Mouse (Mus musculus): Measurements from ENCODE around the gene Rhbg. TPM values are rescaled to one million over a fixed set of nuclear protein-coding genes. Genes with fewer than 3 reads are reported as not detected.
A peak's percentile ranks its signal among the peaks of the same experiment; 100 is the strongest.

Gene Rhbg
- polyA plus RNA-seq, 2 experiments: 11.0 to 17.0 TPM

GRCm38 (mm10) chr3:88248406-88248805 is 6.1 kb downstream of the Rhbg start:
- H3K9me3 ChIP-seq (ENCODE audit: control insufficient read depth, low read length): no peaks in the 10 kb centered on the region
- no peaks in the 10 kb centered on the region for H3K4me1 ChIP-seq (ENCODE audit: control insufficient read depth, insufficient read depth, low read length)
- H3K36me3 ChIP-seq (ENCODE audit: control insufficient read depth, insufficient read depth, low read length): no peaks in the 10 kb centered on the region
- TF ChIP-seq POLR2A (IDR thresholded peaks at IDR 0.05; ENCODE audit: borderline replicate concordance, extremely low read depth, insufficient read depth, insufficient read length): no peak
- ATAC-seq (ENCODE audit: low FRiP score, low read depth): no peak
- no peak overlapping the region for H3K4me3 ChIP-seq (replicated peaks; ENCODE audit: low read length)
- no peak overlapping the region for H3K4me2 ChIP-seq (replicated peaks; ENCODE audit: low read depth, low read length, severe bottlenecking)
- no peak overlapping the region for H3K9ac ChIP-seq (ENCODE audit: low read depth, low read length, severe bottlenecking)
- DNase-seq (ENCODE audit: low spot score): no peak
- 74% methylated on average over 11 of the region's 11 CpGs for WGBS
- H3K27me3 ChIP-seq (ENCODE audit: control insufficient read depth, insufficient read depth, low read length): peaks cover 8% of the 10 kb centered on the region
- no peak overlapping the region for H3K27ac ChIP-seq (replicated peaks; ENCODE audit: low read depth, low read length)

DNA sequence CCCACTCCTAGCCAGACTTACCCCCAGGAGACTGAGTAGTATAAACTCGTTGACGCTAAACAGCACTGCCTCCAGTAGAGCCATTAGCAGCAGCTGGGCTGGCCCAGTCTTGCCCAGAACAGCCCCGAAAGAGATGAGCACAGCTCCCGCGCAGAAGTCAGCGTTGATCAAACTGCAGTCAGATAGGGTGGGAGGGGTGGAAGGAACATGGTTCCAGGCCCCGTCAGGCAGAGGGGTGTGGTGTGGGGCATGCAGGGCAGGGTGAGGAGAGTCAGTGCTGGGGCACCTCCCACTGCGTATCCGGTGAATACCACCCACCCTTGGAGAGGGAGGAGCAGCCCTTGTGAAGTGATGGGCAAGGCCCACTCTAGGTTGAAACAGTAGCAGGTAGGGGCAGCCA is 6.8 kb downstream of the Rhbg start:
- Histone ChIP-seq H3K4me2 (replicated peaks; ENCODE audit: low read depth, low read length, severe bottlenecking) (no peak overlapping the region), H3K4me1 (ENCODE audit: control insufficient read depth, insufficient read depth, low read length) (no peaks in the 10 kb centered on the region), H3K9me3 (ENCODE audit: control insufficient read depth, low read length) (no peaks in the 10 kb centered on the region), H3K9ac (ENCODE audit: low read depth, low read length, severe bottlenecking) (no peak overlapping the region), H3K27me3 (ENCODE audit: control insufficient read depth, insufficient read depth, low read length) (peaks cover 4% of the 10 kb centered on the region; the same call in 1 of the 2 replicates), H3K27ac (replicated peaks; ENCODE audit: low read depth, low read length) (no peak overlapping the region), H3K4me3 (replicated peaks; ENCODE audit: low read length) (no peak overlapping the region), H3K36me3 (ENCODE audit: control insufficient read depth, insufficient read depth, low read length) (no peaks in the 10 kb centered on the region)
- ATAC-seq (ENCODE audit: low FRiP score, low read depth) (no peak), DNase-seq (ENCODE audit: low spot score) (no peak)
- no peak for TF ChIP-seq POLR2A (IDR thresholded peaks at IDR 0.05; ENCODE audit: borderline replicate concordance, extremely low read depth, insufficient read depth, insufficient read length)
- 46% methylated on average over 9 of the region's 9 CpGs for WGBS

GRCm38 (mm10) chr3:88245811-88246210 is 8.7 kb downstream of the Rhbg start:
- ATAC-seq (ENCODE audit: low FRiP score, low read depth) (no peak), DNase-seq (ENCODE audit: low spot score) (peak; percentile 61)
- H3K4me1 ChIP-seq (ENCODE audit: control insufficient read depth, insufficient read depth, low read length): no peaks in the 10 kb centered on the region
- no peak overlapping the region for H3K27ac ChIP-seq (replicated peaks; ENCODE audit: low read depth, low read length)
- H3K9ac ChIP-seq (ENCODE audit: low read depth, low read length, severe bottlenecking): no peak overlapping the region
- no peak overlapping the region for H3K4me2 ChIP-seq (replicated peaks; ENCODE audit: low read depth, low read length, severe bottlenecking)
- TF ChIP-seq POLR2A (IDR thresholded peaks at IDR 0.05; ENCODE audit: borderline replicate concordance, extremely low read depth, insufficient read depth, insufficient read length): no peak
- WGBS: 18% methylated on average over 13 of the region's 13 CpGs
- no peaks in the 10 kb centered on the region for H3K9me3 ChIP-seq (ENCODE audit: control insufficient read depth, low read length)
- H3K27me3 ChIP-seq (ENCODE audit: control insufficient read depth, insufficient read depth, low read length): peaks cover 22% of the 10 kb centered on the region
- no peaks in the 10 kb centered on the region for H3K36me3 ChIP-seq (ENCODE audit: control insufficient read depth, insufficient read depth, low read length)
- no peak overlapping the region for H3K4me3 ChIP-seq (replicated peaks; ENCODE audit: low read length)

DNA sequence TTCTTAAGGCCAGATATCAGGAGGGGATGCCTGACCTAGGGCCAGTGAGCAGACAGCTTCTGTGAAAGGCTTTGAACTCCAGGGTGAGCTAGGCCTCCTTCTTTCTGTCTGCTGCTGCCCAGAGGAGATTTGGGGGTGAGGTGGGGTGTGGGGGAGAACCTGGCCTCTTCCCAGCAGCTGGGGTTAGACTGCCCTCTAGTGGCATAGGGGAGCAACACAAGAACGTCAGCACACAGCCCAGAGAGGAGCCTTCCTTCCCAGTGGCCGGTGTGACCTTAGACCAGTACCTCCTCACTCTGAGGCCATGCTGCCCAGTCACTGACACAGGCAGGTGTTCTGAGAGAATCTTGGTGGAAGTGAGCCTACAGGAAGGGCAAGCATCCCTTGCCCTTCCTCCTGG is 10.4 kb downstream of the Rhbg start:
- H3K27me3 ChIP-seq (ENCODE audit: control insufficient read depth, insufficient read depth, low read length): peaks cover 39% of the 10 kb centered on the region
- H3K4me1 ChIP-seq (ENCODE audit: control insufficient read depth, insufficient read depth, low read length): no peaks in the 10 kb centered on the region
- H3K4me2 ChIP-seq (replicated peaks; ENCODE audit: low read depth, low read length, severe bottlenecking): no peak overlapping the region
- no peak overlapping the region for H3K27ac ChIP-seq (replicated peaks; ENCODE audit: low read depth, low read length)
- no peak for ATAC-seq (ENCODE audit: low FRiP score, low read depth)
- no peak for DNase-seq (ENCODE audit: low spot score)
- no peak overlapping the region for H3K9ac ChIP-seq (ENCODE audit: low read depth, low read length, severe bottlenecking)
- H3K4me3 ChIP-seq (replicated peaks; ENCODE audit: low read length): no peak overlapping the region
- no peaks in the 10 kb centered on the region for H3K9me3 ChIP-seq (ENCODE audit: control insufficient read depth, low read length)
- no peaks in the 10 kb centered on the region for H3K36me3 ChIP-seq (ENCODE audit: control insufficient read depth, insufficient read depth, low read length)
- 6% methylated on average over 2 of the region's 2 CpGs for WGBS
- no peak for TF ChIP-seq POLR2A (IDR thresholded peaks at IDR 0.05; ENCODE audit: borderline replicate concordance, extremely low read depth, insufficient read depth, insufficient read length)

- DNase-seq (ENCODE audit: low spot score): peak; percentile 52
- Histone ChIP-seq H3K9ac (ENCODE audit: low read depth, low read length, severe bottlenecking) (no peak overlapping the region), H3K4me3 (replicated peaks; ENCODE audit: low read length) (no peak overlapping the region), H3K4me1 (ENCODE audit: control insufficient read depth, insufficient read depth, low read length) (no peaks in the 10 kb centered on the region), H3K27ac (replicated peaks; ENCODE audit: low read depth, low read length) (no peak overlapping the region), H3K27me3 (ENCODE audit: control insufficient read depth, insufficient read depth, low read length) (peaks cover 51% of the 10 kb centered on the region), H3K36me3 (ENCODE audit: control insufficient read depth, insufficient read depth, low read length) (no peaks in the 10 kb centered on the region), H3K9me3 (ENCODE audit: control insufficient read depth, low read length) (no peaks in the 10 kb centered on the region), H3K4me2 (replicated peaks; ENCODE audit: low read depth, low read length, severe bottlenecking) (no peak overlapping the region)
- TF ChIP-seq POLR2A (IDR thresholded peaks at IDR 0.05; ENCODE audit: borderline replicate concordance, extremely low read depth, insufficient read depth, insufficient read length): no peak
- no peak for ATAC-seq (ENCODE audit: low FRiP score, low read depth)
- 3% methylated on average over 13 of the region's 13 CpGs for WGBS
Observed at GRCm38 (mm10) chr3:88242531-88242930, 12.0 kb downstream of the Rhbg start.
